Mouse (Mus musculus): Measurements from ENCODE around the gene Tunar. TPM values are rescaled to one million over a fixed set of nuclear protein-coding genes. Genes with fewer than 3 reads are reported as not detected.

Tunar gene
- polyA plus RNA-seq, 1 experiment, result not detected

GRCm38 (mm10) chr12:105431872-105432271, 98.2 kb downstream of the Tunar start:
- no peak overlapping the region for H3K4me2 ChIP-seq (ENCODE audit: low read depth)
- no peaks in the 10 kb centered on the region for H3K27me3 ChIP-seq (ENCODE audit: control insufficient read depth, insufficient read depth, insufficient read length)
- no peak for TF ChIP-seq SRF (IDR thresholded peaks at IDR 0.05; ENCODE audit: control insufficient read depth, insufficient read length, low read depth)
- TF ChIP-seq REST (IDR thresholded peaks at IDR 0.05; ENCODE audit: insufficient read depth, insufficient read length), result no peak
- no peak for TF ChIP-seq USF1 (IDR thresholded peaks at IDR 0.05; ENCODE audit: low read depth)
- TF ChIP-seq MYOG (IDR thresholded peaks at IDR 0.05; ENCODE audit: control insufficient read depth in 1 of 3, insufficient read depth in 1 of 3, insufficient read length in 2 of 3, low read depth in 2 of 3), result no peak
- no peak for TF ChIP-seq POLR2A (IDR thresholded peaks at IDR 0.05; ENCODE audit: insufficient read length, low read depth)
- no peak for TF ChIP-seq CEBPB (IDR thresholded peaks at IDR 0.05; ENCODE audit: insufficient read depth, poor library complexity, severe bottlenecking)
- no peak for TF ChIP-seq MYOD1 (IDR thresholded peaks at IDR 0.05; ENCODE audit: control insufficient read depth in 1 of 3, insufficient read length in 2 of 3, low read depth in 2 of 3)
- TF ChIP-seq MAX (IDR thresholded peaks at IDR 0.05; ENCODE audit: low read depth), result no peak
- TF ChIP-seq E2F4 (IDR thresholded peaks at IDR 0.05; ENCODE audit: insufficient read depth), result no peak
- TF ChIP-seq TCF3 (IDR thresholded peaks at IDR 0.05; ENCODE audit: insufficient read length, low read depth), result no peak
- no peak for TF ChIP-seq POLR2AphosphoS2 (IDR thresholded peaks at IDR 0.05; ENCODE audit: insufficient read length, low read depth)
- no peak for TF ChIP-seq TCF12 (IDR thresholded peaks at IDR 0.05; ENCODE audit: insufficient read depth, poor library complexity, severe bottlenecking)
- H3K36me3 ChIP-seq (ENCODE audit: control insufficient read depth, insufficient read depth), result no peaks in the 10 kb centered on the region
- no peaks in the 10 kb centered on the region for H3K79me2 ChIP-seq (ENCODE audit: control insufficient read depth, insufficient read depth)
- no peak overlapping the region for H3K4me3 ChIP-seq
- H3ac ChIP-seq (ENCODE audit: control insufficient read depth, insufficient read length), result no peak overlapping the region

GRCm38 (mm10) chr12:105432807-105433206, 99.1 kb downstream of the Tunar start:
- Histone ChIP-seq H3K36me3 (ENCODE audit: control insufficient read depth, insufficient read depth) (no peaks in the 10 kb centered on the region), H3ac (ENCODE audit: control insufficient read depth, insufficient read length) (no peak overlapping the region), H3K27me3 (ENCODE audit: control insufficient read depth, insufficient read depth, insufficient read length) (no peaks in the 10 kb centered on the region), H3K4me2 (ENCODE audit: low read depth) (no peak overlapping the region), H3K4me3 (no peak overlapping the region), H3K79me2 (ENCODE audit: control insufficient read depth, insufficient read depth) (no peaks in the 10 kb centered on the region)
- TF ChIP-seq MYOG (IDR thresholded peaks at IDR 0.05; ENCODE audit: control insufficient read depth in 1 of 3, insufficient read depth in 1 of 3, insufficient read length in 2 of 3, low read depth in 2 of 3) (no peak), USF1 (IDR thresholded peaks at IDR 0.05; ENCODE audit: low read depth) (no peak), CEBPB (IDR thresholded peaks at IDR 0.05; ENCODE audit: insufficient read depth, poor library complexity, severe bottlenecking) (no peak), POLR2AphosphoS2 (IDR thresholded peaks at IDR 0.05; ENCODE audit: insufficient read length, low read depth) (no peak), TCF12 (IDR thresholded peaks at IDR 0.05; ENCODE audit: insufficient read depth, poor library complexity, severe bottlenecking) (no peak), SRF (IDR thresholded peaks at IDR 0.05; ENCODE audit: control insufficient read depth, insufficient read length, low read depth) (no peak), POLR2A (IDR thresholded peaks at IDR 0.05; ENCODE audit: insufficient read length, low read depth) (no peak), MAX (IDR thresholded peaks at IDR 0.05; ENCODE audit: low read depth) (no peak), MYOD1 (IDR thresholded peaks at IDR 0.05; ENCODE audit: control insufficient read depth in 1 of 3, insufficient read length in 2 of 3, low read depth in 2 of 3) (no peak), REST (IDR thresholded peaks at IDR 0.05; ENCODE audit: insufficient read depth, insufficient read length) (no peak), E2F4 (IDR thresholded peaks at IDR 0.05; ENCODE audit: insufficient read depth) (no peak)

Other genes starting within 250 kb of the Tunar start
- not detected for gene Tcl1b2, start 187.9 kb upstream of the Tunar start, polyA plus RNA-seq (2012; fragmentation: generic; extraction: Trizol)
- not detected for gene Tcl1b1, start 174.2 kb upstream of the Tunar start, polyA plus RNA-seq (2012; fragmentation: generic; extraction: Trizol)
- 0.04 TPM for gene Tcl1b5, start 157.5 kb upstream of the Tunar start, polyA plus RNA-seq (2012; fragmentation: generic; extraction: Trizol)
- not detected for gene Tcl1b3, start 142.8 kb upstream of the Tunar start, polyA plus RNA-seq (2012; fragmentation: generic; extraction: Trizol)
- gene Tcl1b4, start 131.9 kb upstream of the Tunar start, polyA plus RNA-seq (2012; fragmentation: generic; extraction: Trizol), result not detected
- not detected for gene Tcl1, start 111.1 kb upstream of the Tunar start, polyA plus RNA-seq (2012; fragmentation: generic; extraction: Trizol)
- 0.02 TPM for gene D430019H16Rik, start 120.0 kb downstream of the Tunar start, polyA plus RNA-seq (2012; fragmentation: generic; extraction: Trizol)
- gene Bdkrb2, start 229.4 kb downstream of the Tunar start, polyA plus RNA-seq (2012; fragmentation: generic; extraction: Trizol), result 2.2 TPM